Mouse (Mus musculus) ES-E14 (cell line): Measurements from ENCODE around the gene Arhgap28. TPM values are rescaled to one million over a fixed set of nuclear protein-coding genes. Genes with fewer than 3 reads are reported as not detected.

Experiments used
- DNase-seq: peaks from one replicate; pipeline ENCODE4 v3.0.0-alpha.2; 2013; ENCODE audit warnings: low read depth, low spot score
- H3K27ac ChIP-seq: 2 replicates; pipeline ENCODE4 v1.5.1; 2012; ENCODE audit warnings: low read depth, mild to moderate bottlenecking, low read length, moderate library complexity, mixed read lengths; ENCODE audit not compliant: poor library complexity, insufficient read depth, severe bottlenecking
- H3K36me3 ChIP-seq: 2 replicates; pipeline ENCODE4 v1.6.1; 2012; ENCODE audit warnings: mild to moderate bottlenecking, low read length, moderate library complexity, mixed read lengths; ENCODE audit not compliant: control insufficient read depth, poor library complexity, insufficient read depth, severe bottlenecking
- H3K4me1 ChIP-seq, 2 experiments: fragments of 150-350 bp in 1 of 2; sonication (generic) in 1 of 2; 2 replicates each; pipeline ENCODE4 v1.6.1; 2012; ENCODE audit warnings: low read length in 2 of 2, mild to moderate bottlenecking in 1 of 2, mixed read lengths in 1 of 2; ENCODE audit not compliant: control insufficient read depth in 2 of 2, insufficient read depth in 2 of 2, poor library complexity in 1 of 2
- H3K4me3 ChIP-seq, 2 experiments: fragments of 150-350 bp in 1 of 2; sonication (generic) in 1 of 2; 2 replicates each; pipeline ENCODE4 v1.5.1; 2012; ENCODE audit warnings: low read length in 2 of 2, low read depth in 1 of 2, mild to moderate bottlenecking in 1 of 2, mixed read lengths in 1 of 2; ENCODE audit not compliant: insufficient read depth in 1 of 2, poor library complexity in 1 of 2, severe bottlenecking in 1 of 2
- H3K9ac ChIP-seq: 2 replicates; pipeline ENCODE4 v1.6.1; 2012; ENCODE audit warnings: low read depth, mild to moderate bottlenecking, low read length, mixed read lengths; ENCODE audit not compliant: poor library complexity, insufficient read depth, severe bottlenecking
- H3K9me3 ChIP-seq: fragments of 150-350 bp; sonication (generic); 2 replicates; pipeline ENCODE4 v1.6.1; 2012; ENCODE audit warnings: low read depth, mild to moderate bottlenecking, low read length; ENCODE audit not compliant: control insufficient read depth, insufficient read depth
- CHD2 ChIP-seq: IDR thresholded peaks from 2 replicates; pipeline ENCODE4 v1.6.1; 2014; ENCODE audit warnings: mild to moderate bottlenecking, low read depth, low read length, inconsistent platforms
- HCFC1 ChIP-seq: IDR thresholded peaks from 2 replicates; pipeline ENCODE4 v1.6.1; 2012; ENCODE audit warnings: low read length, inconsistent platforms, borderline replicate concordance; ENCODE audit not compliant: insufficient read depth
- MAFK ChIP-seq: IDR thresholded peaks from 2 replicates; pipeline ENCODE4 v1.6.1; 2014; ENCODE audit warnings: mild to moderate bottlenecking, low read depth, low read length, inconsistent platforms; ENCODE audit not compliant: insufficient read depth
- ZC3H11A ChIP-seq: IDR thresholded peaks from 2 replicates; pipeline ENCODE4 v1.6.1; 2012; ENCODE audit warnings: low read depth, mild to moderate bottlenecking, inconsistent platforms, low read length, borderline replicate concordance
- ZNF384 ChIP-seq: IDR thresholded peaks from 2 replicates; pipeline ENCODE4 v1.6.1; 2012; ENCODE audit warnings: low read depth, low read length, inconsistent platforms
- in situ Hi-C, 2 experiments: fragments of 600-800 bp; cut with MboI; formaldehyde crosslinking; loops; one replicate each; pipeline ENCODE4 v1.15.1; 2025; ENCODE audit warnings: low sequenced_read_pairs in 2 of 2, inconsistent platforms in 1 of 2; ENCODE audit not compliant: unreplicated experiment in 2 of 2
- total RNA-seq: library from RNA; depleted of rRNA; stranded (reverse); fragments of 300-350 nt; gene quantifications from 2 replicates; pipeline ENCODE4 v1.2.3, GENCODE M21; 2012

The Arhgap28 gene
- total RNA-seq, 1 experiment: 13.4 TPM

GRCm38 (mm10) chr17:67901161-67901560, 102.8 kb downstream of the Arhgap28 start:
- no peak overlapping the region for H3K4me3 ChIP-seq
- no peaks in the 10 kb centered on the region for H3K9me3 ChIP-seq
- in situ Hi-C loops: loop anchor here in 1 of 2 experiments (25.0 kb wide), 1 partner anchor 936 kb away; the partner anchor contains the start of gene Tmem200c
- H3K36me3 ChIP-seq: peaks cover 2% of the 10 kb centered on the region; the same call in 1 of the 2 replicates
- H3K27ac ChIP-seq: no peak overlapping the region
- H3K9ac ChIP-seq: no peak overlapping the region
- DNase-seq: no peak
- TF ChIP-seq CHD2 (no peak), ZNF384 (no peak), HCFC1 (no peak), MAFK (no peak), ZC3H11A (no peak)
- no peaks in the 10 kb centered on the region for H3K4me1 ChIP-seq

- Histone ChIP-seq H3K27ac (no peak overlapping the region), H3K4me3 (no peak overlapping the region), H3K9ac (no peak overlapping the region), H3K9me3 (no peaks in the 10 kb centered on the region), H3K4me1 (no peaks in the 10 kb centered on the region), H3K36me3 (peaks cover 2% of the 10 kb centered on the region; the same call in 1 of the 2 replicates)
- no peak for DNase-seq
- in situ Hi-C loops: no loop called here
- TF ChIP-seq ZNF384: no peak
- TF ChIP-seq HCFC1: no peak
- no peak for TF ChIP-seq CHD2
- no peak for TF ChIP-seq ZC3H11A
- no peak for TF ChIP-seq MAFK
Measured at GRCm38 (mm10) chr17:67899376-67899775, 104.5 kb downstream of the Arhgap28 start.

GRCm38 (mm10) chr17:67896413-67896812, 107.5 kb downstream of the Arhgap28 start:
- in situ Hi-C loops: no loop called here
- no peaks in the 10 kb centered on the region for H3K4me1 ChIP-seq
- no peak for DNase-seq
- H3K27ac ChIP-seq: no peak overlapping the region
- no peak for TF ChIP-seq HCFC1
- no peak for TF ChIP-seq CHD2
- TF ChIP-seq ZNF384: no peak
- no peak for TF ChIP-seq MAFK
- TF ChIP-seq ZC3H11A: no peak
- H3K9ac ChIP-seq: no peak overlapping the region
- no peaks in the 10 kb centered on the region for H3K9me3 ChIP-seq
- peaks cover 2% of the 10 kb centered on the region; the same call in 1 of the 2 replicates for H3K36me3 ChIP-seq
- H3K4me3 ChIP-seq: no peak overlapping the region

- Histone ChIP-seq H3K36me3 (no peaks in the 10 kb centered on the region), H3K27ac (no peak overlapping the region), H3K9me3 (no peaks in the 10 kb centered on the region), H3K4me3 (no peak overlapping the region), H3K4me1 (no peaks in the 10 kb centered on the region), H3K9ac (no peak overlapping the region)
- in situ Hi-C loops: no loop called here
- no peak for DNase-seq
- TF ChIP-seq MAFK (no peak), ZC3H11A (no peak), CHD2 (no peak), ZNF384 (no peak), HCFC1 (no peak)
Measured at GRCm38 (mm10) chr17:67889481-67890325, 114.2 kb downstream of the Arhgap28 start.

GRCm38 (mm10) chr17:67888081-67888480, 115.8 kb downstream of the Arhgap28 start:
- TF ChIP-seq HCFC1 (no peak), ZNF384 (no peak), CHD2 (no peak), MAFK (no peak), ZC3H11A (no peak)
- no peak overlapping the region for H3K9ac ChIP-seq
- no peaks in the 10 kb centered on the region for H3K36me3 ChIP-seq
- H3K9me3 ChIP-seq: no peaks in the 10 kb centered on the region
- in situ Hi-C loops: no loop called here
- H3K27ac ChIP-seq: no peak overlapping the region
- H3K4me1 ChIP-seq: no peaks in the 10 kb centered on the region
- no peak overlapping the region for H3K4me3 ChIP-seq
- no peak for DNase-seq
